Mouse (Mus musculus) brain, adult 2 months (tissue): ENCODE results near the gene Vipr1.
A peak's percentile ranks its signal among the peaks of the same experiment; 100 is the strongest.

Experiments used
- DNase-seq: peaks from one replicate; pipeline ENCODE4 v3.0.0; 2011; ENCODE audit warnings: low read depth, low spot score

Vipr1 gene

DNA sequence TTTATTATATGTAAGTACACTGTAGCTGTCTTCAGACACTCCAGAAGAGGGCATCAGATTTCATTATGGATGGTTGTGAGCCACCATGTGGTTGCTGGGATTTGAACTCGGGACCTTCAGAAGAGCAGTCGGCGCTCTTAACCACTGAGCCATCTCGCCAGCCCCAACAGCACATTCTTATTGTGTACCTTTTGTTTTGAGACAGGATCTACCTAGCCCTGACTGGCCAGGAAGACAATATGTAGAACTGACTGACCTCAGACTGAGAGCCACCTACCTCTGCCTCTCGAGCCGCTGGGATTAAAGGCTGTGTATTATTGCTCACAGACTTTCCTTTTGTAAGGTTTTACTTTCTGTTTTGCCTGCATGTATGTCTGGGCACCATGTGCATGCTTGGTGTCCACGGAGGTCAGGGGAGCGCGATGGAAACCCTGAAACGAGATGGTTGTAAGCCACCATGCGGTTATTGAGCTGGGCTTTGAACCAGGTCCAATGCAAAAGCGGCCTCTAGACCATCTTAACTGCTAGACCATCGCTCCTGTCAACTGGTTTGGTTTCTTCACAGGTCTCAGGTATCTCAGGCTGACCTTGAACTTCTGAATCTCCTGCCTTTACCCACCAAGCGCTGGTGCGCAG lies 75.7 kb downstream of the Vipr1 start:
- DNase-seq: no peak

DNA sequence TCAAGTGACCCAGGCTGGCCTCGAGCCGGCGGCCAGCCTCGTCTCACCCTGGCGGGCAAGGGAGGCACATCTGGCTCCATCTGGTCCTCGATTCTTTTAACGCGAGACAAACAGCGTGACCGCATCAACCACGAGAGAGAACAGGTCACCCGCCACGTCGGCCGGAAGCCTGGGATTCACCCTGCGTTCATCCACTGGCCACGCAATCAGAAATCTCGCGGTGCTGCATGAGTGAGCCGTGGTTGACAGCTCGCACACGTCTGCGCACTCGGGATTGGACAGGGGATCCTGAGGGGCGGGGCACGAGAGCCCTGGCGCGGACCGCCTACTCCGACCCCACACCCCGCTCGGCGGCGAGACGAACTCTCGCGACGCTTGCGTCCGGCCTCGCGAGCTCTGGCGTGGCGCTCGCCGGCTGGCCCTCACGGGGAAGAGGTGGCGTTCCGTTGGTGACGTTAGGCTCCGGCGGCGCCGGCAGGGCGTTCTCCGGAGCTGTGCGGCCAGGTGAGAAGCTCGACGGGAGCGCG lies 76.3 kb downstream of the Vipr1 start, which contains the start of gene Nktr:
Gene Nktr, plus strand, starts transcription at position 378 of the 527 bp plus-strand sequence.
- peak; percentile 99 for DNase-seq

- DNase-seq: peak; percentile 52
Measured at GRCm38 (mm10) chr9:121719347-121720331, 77.1 kb downstream of the Vipr1 start.
